Mouse (Mus musculus) intestine, postnatal 0 days (tissue): ENCODE data around the gene Mas1. TPM values are rescaled to one million over a fixed set of nuclear protein-coding genes. Genes with fewer than 3 reads are reported as not detected.
A peak's percentile ranks its signal among the peaks of the same experiment; 100 is the strongest.

ENCODE experiments used
- ATAC-seq: fragments of 200-750 bp; cut with Nextera tagmentation; 2 replicates; pipeline ENCODE4 v1.8.0; 2017; ENCODE audit warnings: mild to moderate bottlenecking, moderate TSS enrichment, moderate library complexity
- H3K27ac ChIP-seq: fragments of 300-500 bp; sonication (generic); 2 replicates; pipeline ENCODE4 v1.5.1; 2014; ENCODE audit warnings: mild to moderate bottlenecking, low read depth, low read length, moderate library complexity
- H3K27me3 ChIP-seq: fragments of 300-500 bp; sonication (generic); replicated peaks from 2 replicates; pipeline ENCODE4 v1.6.1; 2014; ENCODE audit warnings: low read length, mixed read lengths; ENCODE audit not compliant: control insufficient read depth, insufficient read depth
- H3K36me3 ChIP-seq: fragments of 300-500 bp; sonication (generic); 2 replicates; pipeline ENCODE4 v1.6.1; 2014; ENCODE audit warnings: mild to moderate bottlenecking, moderate library complexity; ENCODE audit not compliant: control insufficient read depth, insufficient read depth
- H3K4me1 ChIP-seq: fragments of 300-500 bp; sonication (generic); replicated peaks from 2 replicates; pipeline ENCODE4 v1.6.1; 2014; ENCODE audit warnings: antibody characterized with exemption, low read length, mixed read lengths; ENCODE audit not compliant: control insufficient read depth, insufficient read depth
- H3K4me2 ChIP-seq: fragments of 300-500 bp; sonication (generic); replicated peaks from 2 replicates; pipeline ENCODE4 v1.6.1; 2014; ENCODE audit warnings: low read depth, mild to moderate bottlenecking, moderate library complexity
- H3K4me3 ChIP-seq: fragments of 300-500 bp; sonication (generic); 2 replicates; pipeline ENCODE4 v1.5.1; 2014; ENCODE audit warnings: low read depth, low read length
- H3K9ac ChIP-seq: fragments of 300-500 bp; sonication (generic); 2 replicates; pipeline ENCODE4 v1.6.1; 2014; ENCODE audit warnings: mild to moderate bottlenecking, low read depth, low read length
- H3K9me3 ChIP-seq: fragments of 300-500 bp; sonication (generic); 2 replicates; pipeline ENCODE4 v1.6.1; 2016; ENCODE audit warnings: mixed run types; ENCODE audit not compliant: control insufficient read depth
- CTCF ChIP-seq: sonication (generic); IDR thresholded peaks from 2 replicates; pipeline ENCODE4 v1.5.1; 2016; ENCODE audit warnings: low read depth, mild to moderate bottlenecking, control low read depth, antibody characterized with exemption, moderate library complexity
- WGBS: fragments of 180-500 bp; shearing (Covaris S2); extraction: QIAGEN DNeasy Blood & Tissue Kit; methylation state at CpG from one replicate; pipeline ENCODE4 v1.1.7; 2014; 5-methylcytosine and 5-hydroxymethylcytosine counted together
- polyA plus RNA-seq: library from polyadenylated mRNA; unstranded; fragments of >200 nt; fragmentation: Nextera tagmentation; extraction: Ambion mirVana; gene quantifications from 2 replicates; pipeline ENCODE4 v1.2.1, GENCODE M21; 2015

Mas1 gene
- polyA plus RNA-seq, 1 experiment from 2014 or later = 0.10 TPM

DNA sequence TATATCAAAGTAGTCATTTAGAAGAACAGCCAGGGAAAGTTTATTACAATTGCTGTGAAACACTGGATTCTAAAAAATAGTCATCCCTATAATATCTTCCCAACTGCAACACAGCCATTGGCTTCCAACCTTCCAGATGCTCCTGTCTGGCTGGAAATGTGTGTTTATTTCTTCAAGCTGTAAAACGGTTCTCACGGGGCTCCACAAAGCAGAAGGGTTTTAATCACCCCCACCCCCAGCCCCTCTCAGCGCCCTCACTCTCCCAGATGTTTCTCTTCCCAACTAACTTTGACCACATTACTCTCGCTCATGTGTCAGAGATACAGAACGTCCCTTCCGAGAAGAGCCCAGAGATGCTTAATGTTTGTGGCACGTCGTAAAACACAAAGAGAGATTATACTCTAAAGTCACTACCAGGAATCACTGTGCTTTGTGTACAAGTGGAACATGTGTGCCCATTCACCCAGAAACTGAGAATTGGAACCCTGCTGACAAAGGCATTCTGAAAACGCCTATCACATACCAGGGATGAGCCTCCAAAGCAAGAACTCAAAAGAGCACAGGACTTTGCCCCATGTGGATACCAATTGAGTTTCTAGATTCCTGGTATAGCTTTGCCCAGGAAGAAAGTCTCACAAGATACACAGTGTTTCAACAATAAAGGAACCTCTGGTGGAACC lies 65.9 kb downstream of the Mas1 start:
- Histone ChIP-seq H3K36me3 (no peaks in the 10 kb centered on the region), H3K27me3 (no peaks in the 10 kb centered on the region), H3K9me3 (no peaks in the 10 kb centered on the region), H3K9ac (no peak overlapping the region), H3K4me1 (no peaks in the 10 kb centered on the region), H3K27ac (no peak overlapping the region), H3K4me3 (no peak overlapping the region), H3K4me2 (no peak overlapping the region)
- no peak for TF ChIP-seq CTCF
- WGBS = 42% methylated on average over 9 of the region's 9 CpGs
- no peak for ATAC-seq

- Histone ChIP-seq H3K27ac (no peak overlapping the region), H3K4me3 (no peak overlapping the region), H3K4me1 (0 out of 2 replicates have a peak, but pooled peaks cover 3% of the 10 kb centered on the region), H3K27me3 (no peaks in the 10 kb centered on the region), H3K4me2 (no peak overlapping the region), H3K9ac (no peak overlapping the region), H3K9me3 (no peaks in the 10 kb centered on the region), H3K36me3 (no peaks in the 10 kb centered on the region)
- ATAC-seq = peak; percentile 54
- TF ChIP-seq CTCF = peak; percentile 64
- WGBS = 52% methylated on average over 12 of the region's 12 CpGs
Observed at GRCm38 (mm10) chr17:12799368-12800275, 68.3 kb downstream of the Mas1 start.

GRCm38 (mm10) chr17:12798571-12798970 lies 69.4 kb downstream of the Mas1 start:
- TF ChIP-seq CTCF = no peak
- WGBS = 74% methylated on average over 3 of the region's 3 CpGs
- Histone ChIP-seq H3K4me1 (0 out of 2 replicates have a peak, but pooled peaks cover 3% of the 10 kb centered on the region), H3K9me3 (no peaks in the 10 kb centered on the region), H3K4me3 (no peak overlapping the region), H3K36me3 (no peaks in the 10 kb centered on the region), H3K27me3 (no peaks in the 10 kb centered on the region), H3K9ac (no peak overlapping the region), H3K4me2 (no peak overlapping the region), H3K27ac (no peak overlapping the region)
- no peak for ATAC-seq

DNA sequence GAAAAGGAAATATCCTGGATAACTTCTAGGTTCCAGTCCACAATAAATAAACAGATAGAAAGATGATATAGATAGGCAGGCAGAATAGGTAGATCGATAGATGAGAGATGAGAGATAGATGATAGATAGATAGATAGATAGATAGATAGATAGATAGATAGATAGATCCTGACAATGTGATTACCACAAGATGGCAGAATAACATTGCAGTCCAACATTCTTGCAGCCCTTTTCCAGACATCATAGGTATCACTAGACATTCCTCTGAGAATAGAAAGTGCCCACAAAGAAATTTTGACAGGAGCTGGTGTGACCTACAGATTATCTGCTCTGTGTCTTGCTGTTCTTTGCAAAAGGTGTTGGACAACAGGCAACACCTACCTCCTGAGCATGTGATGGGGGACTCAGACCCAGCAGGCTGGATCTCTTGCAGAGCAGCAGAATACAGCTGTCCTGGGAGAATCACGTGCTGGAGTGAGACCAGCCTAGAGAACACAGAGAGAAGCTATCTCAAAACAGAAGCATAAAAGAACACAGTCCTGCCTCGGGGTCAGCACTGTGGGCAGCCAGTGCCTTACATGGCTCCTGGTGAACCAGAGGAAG lies 70.4 kb downstream of the Mas1 start:
- no peaks in the 10 kb centered on the region for H3K9me3 ChIP-seq
- H3K9ac ChIP-seq = no peak overlapping the region
- ATAC-seq = no peak
- H3K4me1 ChIP-seq = peaks cover 3% of the 10 kb centered on the region; the same call in 1 of the 2 replicates
- TF ChIP-seq CTCF = peak; percentile 35; the same call in 1 of the 2 replicates
- H3K4me3 ChIP-seq = no peak overlapping the region
- no peak overlapping the region for H3K4me2 ChIP-seq
- H3K36me3 ChIP-seq = no peaks in the 10 kb centered on the region
- H3K27ac ChIP-seq = no peak overlapping the region
- 69% methylated on average over 3 of the region's 3 CpGs for WGBS
- H3K27me3 ChIP-seq = no peaks in the 10 kb centered on the region

DNA sequence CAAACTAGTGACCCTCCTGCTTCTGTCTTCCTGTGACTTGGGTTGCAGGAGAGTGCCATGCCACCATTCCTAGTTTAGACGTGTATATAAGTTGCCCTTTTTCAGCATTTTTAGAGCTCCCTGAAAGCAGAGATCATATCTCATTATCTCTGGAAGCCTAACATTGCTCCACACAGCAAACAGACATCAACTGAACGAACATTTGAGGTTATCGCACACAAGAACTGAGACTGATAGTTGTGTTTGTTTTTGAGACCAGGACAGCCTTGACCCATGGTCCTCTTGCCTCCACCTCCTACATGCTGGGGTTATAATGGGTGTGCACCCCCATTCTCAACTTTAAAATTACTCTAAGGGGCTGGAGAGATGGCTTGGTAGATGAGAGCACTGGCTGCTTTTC lies 71.3 kb downstream of the Mas1 start:
- TF ChIP-seq CTCF = no peak
- ATAC-seq = no peak
- H3K4me1 ChIP-seq = peaks cover 4% of the 10 kb centered on the region; the same call in 1 of the 2 replicates
- H3K4me2 ChIP-seq = no peak overlapping the region
- H3K27ac ChIP-seq = no peak overlapping the region
- no peaks in the 10 kb centered on the region for H3K36me3 ChIP-seq
- 45% methylated on average over 3 of the region's 3 CpGs for WGBS
- no peak overlapping the region for H3K4me3 ChIP-seq
- no peaks in the 10 kb centered on the region for H3K27me3 ChIP-seq
- H3K9ac ChIP-seq = no peak overlapping the region
- no peaks in the 10 kb centered on the region for H3K9me3 ChIP-seq
